Mouse (Mus musculus) bone marrow macrophage, adult 2 months (primary cell): ENCODE data around the gene Fgfrl1.
"Not testable (repeated sequence)": the region's sequence is repeated elsewhere in the genome, so short reads cannot be mapped to it uniquely, and the experiment has no call there.

Experiments used
- CTCF ChIP-seq: IDR thresholded peaks from 2 replicates; pipeline ENCODE4 v1.5.1; 2012; ENCODE audit warnings: low read depth, mild to moderate bottlenecking, low read length, moderate library complexity
- POLR2A ChIP-seq: IDR thresholded peaks from 2 replicates; pipeline ENCODE4 v1.6.1; 2012; ENCODE audit warnings: mild to moderate bottlenecking, low read depth, low read length, borderline replicate concordance

DNA sequence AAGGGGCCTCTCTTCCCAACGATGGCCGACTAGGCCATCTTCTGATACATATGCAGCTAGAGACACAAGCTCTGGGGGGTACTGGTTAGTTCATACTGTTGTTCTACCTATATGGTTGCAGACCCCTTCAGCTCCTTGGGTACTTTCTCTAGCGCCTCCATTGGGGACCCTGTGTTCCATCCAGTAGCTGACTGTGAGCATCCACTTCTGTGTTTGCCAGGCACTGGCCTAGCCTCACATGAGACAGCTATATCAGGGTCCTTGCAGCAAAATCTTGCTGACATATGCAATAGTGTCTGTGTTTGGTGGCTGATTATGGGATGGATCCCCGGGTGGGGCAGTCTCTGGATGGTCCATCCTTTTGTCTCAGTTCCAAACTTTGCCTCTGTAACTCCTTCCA, 59.1 kb downstream of the Fgfrl1 start:
- TF ChIP-seq POLR2A, CTCF: not testable (repeated sequence)
